Mouse (Mus musculus): ENCODE data around the gene Smap2.
A peak's percentile ranks its signal among the peaks of the same experiment; 100 is the strongest.

Gene Smap2

DNA sequence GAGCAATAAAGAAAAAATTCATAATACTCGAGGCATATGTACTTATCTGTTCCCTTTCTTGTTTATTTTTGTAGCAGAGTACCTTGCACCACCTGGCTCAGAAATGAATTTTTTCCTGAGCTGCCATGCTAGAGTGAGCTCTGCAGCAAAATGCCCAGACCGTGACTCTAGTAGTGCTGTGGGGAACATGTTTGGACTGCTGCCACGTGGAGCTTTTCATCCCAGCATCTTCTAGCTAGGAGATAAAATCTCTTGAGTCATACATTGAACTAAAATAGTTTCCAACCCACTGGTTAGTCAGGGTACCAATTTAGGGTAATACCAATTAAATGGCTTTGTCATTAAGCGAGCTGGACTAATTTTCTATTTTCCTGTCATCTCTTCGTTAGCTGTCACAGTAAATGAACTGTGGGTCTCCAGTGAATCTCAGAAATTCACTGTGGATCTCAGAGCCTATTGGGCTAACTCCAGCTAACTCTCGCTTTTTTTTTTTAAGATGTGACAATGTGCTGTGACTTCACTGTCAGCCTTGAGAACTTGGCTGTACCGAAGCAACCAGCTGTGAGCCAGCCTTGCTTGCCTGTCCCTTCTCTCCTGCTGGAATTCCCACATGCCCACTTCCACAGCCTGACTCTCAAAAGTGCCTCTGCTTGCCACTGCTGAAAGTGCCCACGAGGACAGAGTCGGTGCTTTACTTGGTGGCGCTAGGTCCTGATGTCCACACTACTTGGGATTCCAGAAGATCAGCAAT, 3.2 kb upstream of the Smap2 start:
- no peak for DNase-seq (ENCODE audit: low read depth, low spot score)

DNA sequence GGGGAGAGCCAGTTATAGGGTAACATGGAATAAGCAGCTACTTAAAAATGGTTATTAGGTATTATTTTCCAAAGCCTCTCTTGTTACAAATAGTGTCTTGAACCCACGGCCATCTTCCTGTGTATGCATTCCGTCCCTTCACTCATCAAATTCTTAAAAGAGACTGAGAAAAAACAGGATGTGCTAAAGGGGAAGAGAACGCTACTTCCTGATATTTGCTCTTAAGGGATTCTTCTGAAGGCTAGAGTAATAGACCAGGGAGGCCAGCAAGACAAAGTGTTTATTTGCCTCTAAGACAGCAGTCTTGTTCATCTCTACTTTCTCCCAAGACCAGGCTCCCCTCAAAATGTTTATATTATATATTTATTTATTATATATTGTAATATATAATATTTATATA, 1.2 kb upstream of the Smap2 start:
- DNase-seq (ENCODE audit: low read depth, low spot score), result no peak

DNA sequence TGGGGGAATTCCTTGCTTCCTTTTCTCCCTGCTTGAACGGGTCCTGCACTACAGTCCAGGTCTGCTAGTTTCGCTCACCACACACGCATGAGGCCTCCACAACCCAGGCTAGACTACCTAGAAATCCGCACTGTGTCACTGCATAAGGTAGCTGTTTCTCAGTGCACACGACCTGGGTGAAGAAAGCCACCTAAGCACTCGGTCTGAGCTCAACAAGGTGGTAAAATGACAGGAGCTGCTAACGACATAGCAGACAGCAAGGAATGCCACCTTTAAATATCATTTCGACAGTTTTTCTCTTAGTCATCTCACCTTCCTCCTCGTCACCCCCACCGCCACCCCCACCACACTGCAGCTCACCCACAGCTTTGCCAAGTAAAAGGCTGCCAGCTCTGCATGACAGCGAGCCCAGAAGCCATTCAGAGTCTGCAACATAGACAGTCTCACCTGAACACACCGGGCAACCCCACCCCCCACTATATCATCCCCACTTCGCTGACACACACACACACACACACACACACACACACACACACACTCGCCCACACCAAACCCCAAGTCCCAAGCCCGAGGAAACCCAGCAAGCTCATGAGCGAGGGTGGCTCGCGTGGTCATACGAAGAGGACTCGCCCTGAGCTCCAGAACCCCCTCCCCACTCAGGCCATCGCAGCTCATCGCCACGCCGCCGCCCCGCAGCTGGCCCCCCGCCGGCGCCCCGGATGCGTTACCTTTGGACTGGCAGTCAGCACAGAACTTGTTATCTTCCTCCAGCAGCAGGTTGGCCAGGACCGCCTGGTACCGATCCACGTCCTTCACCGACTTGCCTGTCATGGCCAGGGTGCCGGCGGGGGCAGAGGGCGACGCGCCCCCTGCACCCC, 787 bp downstream of the Smap2 start:
- DNase-seq (ENCODE audit: low read depth, low spot score), result peak; percentile 52

DNA sequence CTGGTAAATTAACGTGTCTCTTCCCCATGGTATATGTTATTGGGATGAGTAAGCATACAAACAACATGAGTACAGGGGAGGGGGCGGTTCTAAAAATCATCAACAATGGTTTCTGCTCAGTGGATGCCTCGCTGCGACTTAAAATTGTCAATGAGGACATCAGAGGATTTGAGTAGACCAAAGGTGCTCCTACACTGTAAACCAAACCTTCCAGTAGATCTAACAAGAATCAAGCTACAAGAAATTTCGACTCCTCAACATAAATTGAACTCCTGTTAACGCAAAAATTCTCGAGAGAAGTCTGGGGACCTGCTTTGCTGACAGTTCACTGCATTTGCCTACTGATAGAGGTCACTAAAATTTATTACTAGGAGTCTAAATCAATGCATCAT, 1.8 kb downstream of the Smap2 start:
- DNase-seq (ENCODE audit: low read depth, low spot score), result no peak

DNA sequence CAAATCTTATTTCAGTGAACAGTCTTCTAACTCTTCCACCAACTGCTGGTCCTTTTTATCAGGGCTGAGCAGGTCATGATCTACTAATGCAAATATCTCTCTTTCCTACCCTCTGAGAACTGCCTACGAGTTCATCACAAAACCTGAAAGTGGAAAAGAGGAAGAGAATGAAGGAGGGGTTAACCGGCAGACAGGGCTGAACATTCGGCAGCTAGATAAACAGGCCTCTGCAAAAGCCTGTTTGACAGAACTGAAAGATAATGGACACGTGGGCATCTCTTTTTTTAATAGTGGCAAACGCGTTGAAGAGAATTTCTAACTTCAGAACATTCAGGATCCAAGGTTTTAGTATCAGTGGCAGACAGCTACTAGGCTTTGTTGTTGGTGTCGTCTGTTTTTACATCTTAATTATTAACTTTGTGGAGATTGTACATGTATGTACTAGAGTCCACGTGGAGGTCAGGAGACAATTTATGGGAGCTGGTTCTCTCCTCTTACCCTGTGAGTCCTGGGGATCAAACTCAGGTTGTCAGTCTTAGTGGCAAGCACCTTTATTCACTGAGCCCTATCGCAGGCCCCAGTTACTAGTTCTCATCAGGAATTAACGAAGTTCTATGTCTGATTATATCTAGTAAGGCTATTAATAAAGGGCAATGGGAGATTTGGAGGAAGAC, 2.3 kb downstream of the Smap2 start:
- no peak for DNase-seq (ENCODE audit: low read depth, low spot score)

DNA sequence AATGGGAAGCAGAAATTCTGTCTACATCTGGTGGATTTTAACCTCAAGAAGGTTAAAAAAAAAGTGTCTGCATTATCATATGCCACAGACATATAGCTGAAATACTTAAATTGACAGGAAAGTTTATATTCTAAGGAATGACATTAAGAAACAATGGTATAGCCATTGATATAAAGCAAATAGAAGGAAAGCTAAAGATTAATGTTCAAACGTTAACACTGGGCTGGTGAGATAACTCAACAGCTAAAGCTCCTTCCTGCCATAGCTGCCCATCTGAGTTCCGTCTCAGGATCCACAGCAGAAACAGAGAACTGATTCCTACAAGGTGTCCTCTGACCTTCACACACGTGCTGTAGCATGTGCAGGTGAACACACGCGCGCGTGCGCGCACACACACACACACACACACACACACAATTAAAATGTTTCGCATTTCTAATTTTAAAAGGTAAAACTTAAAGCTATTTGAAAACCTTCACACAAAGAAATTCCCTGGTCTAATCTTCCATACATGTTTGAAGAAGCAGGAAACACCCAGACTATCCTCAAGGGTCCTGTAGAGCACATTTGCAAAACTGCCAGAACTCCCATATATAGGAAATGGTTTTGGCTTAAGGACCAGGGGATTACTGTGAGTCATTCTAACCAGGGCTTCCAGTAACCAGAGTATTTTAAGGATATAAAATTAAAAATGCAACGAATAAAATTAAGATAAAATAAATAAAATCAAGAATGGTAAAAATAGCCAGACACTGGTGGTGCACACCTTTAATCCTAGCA, 6.1 kb downstream of the Smap2 start:
- no peak for DNase-seq (ENCODE audit: low read depth, low spot score)

DNA sequence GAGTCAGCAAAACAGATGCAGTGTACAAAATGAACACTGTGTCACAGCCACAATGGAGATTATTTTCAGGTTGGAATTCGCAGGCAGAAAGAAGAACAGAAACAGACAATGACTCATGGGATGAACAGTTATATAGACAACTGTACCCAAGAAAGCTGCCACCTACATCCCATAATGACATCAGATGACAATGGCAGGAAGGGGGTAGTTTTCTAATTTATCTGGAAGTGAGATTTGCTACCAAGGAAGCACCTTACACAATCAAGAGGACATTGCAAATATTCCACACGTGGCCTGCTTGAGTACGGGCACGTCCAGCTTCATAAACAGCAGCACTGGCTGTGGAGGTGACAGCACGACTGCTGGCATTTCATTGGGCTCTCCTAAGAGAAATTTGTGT, 7.9 kb downstream of the Smap2 start:
- DNase-seq (ENCODE audit: low read depth, low spot score), result no peak

DNA sequence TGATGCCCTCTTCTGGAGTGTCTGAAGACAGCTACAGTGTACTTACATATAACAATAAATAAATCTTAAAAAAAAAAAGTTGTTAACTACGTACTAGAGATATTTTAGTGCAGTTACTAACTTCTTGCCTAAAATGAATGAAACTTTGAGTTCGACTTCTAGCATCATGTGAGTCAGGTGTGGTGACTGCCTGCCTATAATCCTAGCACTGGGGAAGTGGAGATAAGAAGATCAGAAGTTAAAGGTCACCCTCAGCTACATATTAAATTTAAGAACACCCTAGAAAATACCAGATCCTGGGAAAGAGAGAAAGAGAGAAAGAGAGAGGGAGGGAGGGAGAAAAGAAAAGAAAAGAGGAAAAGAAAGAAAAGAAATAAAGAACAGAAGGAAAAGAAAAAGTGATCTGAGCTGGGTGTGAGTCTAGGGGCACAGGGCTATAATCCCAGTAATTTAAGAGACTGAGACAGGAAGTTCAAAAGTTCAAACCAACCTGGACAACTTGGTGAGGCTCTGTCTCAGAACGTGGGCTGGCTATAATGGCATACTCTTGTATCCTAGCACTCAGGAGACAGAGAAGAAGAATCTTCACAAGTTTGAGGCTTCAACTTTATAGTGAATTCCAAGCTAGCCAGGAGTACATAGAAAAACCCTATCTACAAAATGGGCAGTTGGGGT, 8.8 kb downstream of the Smap2 start:
- no peak for DNase-seq (ENCODE audit: low read depth, low spot score)

DNA sequence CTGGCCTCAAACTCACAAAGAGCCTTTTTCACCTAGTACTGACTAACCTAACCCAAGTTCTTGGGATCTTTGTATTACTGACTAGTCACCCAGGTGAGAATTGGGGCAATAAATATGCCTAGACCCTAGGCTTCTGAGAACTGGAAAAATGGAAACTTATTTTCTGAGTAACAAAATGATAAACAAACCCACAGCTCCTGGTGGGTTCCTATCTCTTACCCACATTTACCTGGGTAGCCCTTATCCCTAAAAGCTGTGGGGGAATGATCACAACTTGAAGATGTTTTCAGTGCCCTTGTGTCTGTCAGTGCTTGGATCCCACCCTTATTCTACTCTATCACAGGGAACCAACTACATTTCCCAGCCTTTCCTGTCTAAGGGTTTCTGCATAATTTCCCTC, 10.0 kb downstream of the Smap2 start:
- no peak for DNase-seq (ENCODE audit: low read depth, low spot score)

DNA sequence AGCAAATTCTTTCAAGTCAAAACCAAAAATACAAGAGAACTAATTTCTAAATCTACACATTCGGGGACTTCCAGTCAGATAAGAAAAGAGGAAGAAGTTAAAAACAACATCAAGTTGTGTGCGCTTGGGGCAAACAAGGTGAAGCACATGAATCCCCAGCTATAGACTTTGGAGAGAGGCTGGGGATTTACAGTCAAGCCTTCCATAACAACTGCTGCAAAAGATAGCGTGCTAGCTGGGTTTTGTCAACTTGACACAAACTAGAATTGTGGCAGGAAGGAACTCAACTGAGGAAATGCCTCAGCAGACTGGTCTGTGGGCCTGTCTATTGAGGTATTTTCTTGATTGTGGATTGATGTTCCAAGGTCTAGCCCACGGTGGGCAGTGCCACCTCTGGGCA, 12.4 kb downstream of the Smap2 start:
- DNase-seq (ENCODE audit: low read depth, low spot score), result peak; percentile 51

DNA sequence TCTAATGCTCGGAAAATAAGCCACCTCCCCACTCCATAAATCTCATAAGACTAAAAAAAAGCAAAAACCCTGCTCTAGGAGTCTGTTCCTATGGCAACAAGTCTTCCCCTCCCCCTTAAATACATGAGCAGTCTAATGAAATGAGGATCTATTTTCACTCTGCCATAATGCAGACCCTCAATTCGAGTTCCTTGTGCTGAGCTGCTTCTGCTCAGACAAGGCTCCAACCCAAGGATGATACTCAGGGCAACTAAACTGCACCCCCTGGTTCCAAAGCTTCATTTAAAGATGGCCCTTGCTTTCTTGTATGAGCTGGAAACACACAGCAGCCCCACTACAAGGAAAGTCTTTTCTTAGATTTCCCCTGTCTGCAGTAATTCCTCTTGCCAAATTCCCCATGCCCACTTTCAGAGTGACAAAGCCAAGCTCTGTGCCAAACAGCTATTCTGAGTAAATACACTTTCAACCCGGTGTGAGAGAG, 13.4 kb downstream of the Smap2 start:
- DNase-seq (ENCODE audit: low read depth, low spot score), result no peak

DNA sequence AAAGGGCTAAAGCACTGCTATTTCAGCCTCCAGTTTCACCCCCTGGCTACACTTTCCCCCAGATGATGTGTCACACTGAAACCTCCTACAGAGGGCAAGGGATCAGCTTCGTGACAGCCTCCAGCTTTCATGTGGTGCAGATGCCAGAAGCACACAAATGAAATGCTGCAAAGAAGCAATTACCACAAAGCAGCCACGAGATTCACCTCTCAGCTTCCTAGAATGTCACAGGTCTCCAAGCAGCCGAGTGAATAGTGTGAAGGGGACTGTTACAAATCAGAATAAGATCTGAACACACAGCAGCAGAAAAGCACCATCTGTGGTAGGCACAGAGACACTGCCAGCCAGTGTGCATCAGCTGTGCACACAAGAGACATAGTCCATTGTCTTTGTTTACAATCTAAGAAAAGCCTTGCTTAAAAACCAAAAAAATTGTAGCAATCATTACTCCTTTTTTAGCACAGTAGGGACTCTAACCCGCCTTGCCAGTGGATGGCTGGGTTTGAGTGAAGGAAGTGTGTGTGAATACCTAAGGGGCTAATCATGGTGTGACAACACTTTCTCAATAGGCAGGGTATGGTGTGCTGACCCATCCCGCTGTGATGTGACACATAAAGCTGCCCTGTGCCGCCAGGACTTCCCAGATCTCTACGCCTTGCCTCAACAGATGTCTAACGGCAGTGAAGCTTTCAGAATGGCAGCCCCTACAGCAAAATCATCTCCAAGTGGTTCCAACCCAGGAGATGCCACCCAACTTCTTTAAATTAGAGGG, 14.5 kb downstream of the Smap2 start:
- peak; percentile 78 for DNase-seq (ENCODE audit: low read depth, low spot score)

DNA sequence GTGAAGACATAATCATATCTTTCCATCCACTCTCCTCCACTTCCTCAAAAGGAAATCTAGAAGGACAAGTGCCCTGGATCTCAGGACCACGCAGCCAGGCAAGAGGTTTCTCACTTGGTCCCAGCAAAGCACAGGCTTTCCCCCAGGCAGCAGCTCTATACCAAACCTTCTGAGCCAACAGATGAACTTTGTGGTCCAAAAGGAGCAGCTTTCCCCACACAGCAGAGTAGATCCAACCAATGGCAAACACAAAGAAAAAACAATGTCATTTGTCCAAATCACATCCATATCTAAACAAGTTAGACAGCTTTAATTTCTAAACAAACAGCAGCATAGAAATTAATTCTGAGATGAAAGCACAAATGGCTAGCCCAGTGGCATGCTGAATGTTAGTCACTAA, 15.4 kb downstream of the Smap2 start:
- DNase-seq (ENCODE audit: low read depth, low spot score), result no peak

DNA sequence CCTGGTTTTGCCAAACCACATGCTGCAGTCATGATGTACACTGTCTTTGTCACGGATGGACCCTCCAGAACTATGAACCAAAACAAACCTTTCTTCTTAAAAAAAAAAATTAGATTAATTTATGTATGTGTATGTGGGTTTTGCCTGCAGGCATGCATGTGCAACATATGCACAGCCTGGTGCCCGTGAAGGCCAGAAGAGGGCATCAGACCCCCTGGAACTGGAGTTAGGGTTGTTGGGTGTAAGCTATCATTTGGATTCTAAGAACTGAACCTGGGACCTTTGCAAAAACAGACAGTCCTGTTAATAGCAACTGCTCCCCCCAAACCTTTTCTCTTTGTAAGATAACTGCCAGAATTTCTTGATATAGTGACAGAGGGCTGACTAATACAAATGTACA, 16.0 kb downstream of the Smap2 start:
- no peak for DNase-seq (ENCODE audit: low read depth, low spot score)

DNA sequence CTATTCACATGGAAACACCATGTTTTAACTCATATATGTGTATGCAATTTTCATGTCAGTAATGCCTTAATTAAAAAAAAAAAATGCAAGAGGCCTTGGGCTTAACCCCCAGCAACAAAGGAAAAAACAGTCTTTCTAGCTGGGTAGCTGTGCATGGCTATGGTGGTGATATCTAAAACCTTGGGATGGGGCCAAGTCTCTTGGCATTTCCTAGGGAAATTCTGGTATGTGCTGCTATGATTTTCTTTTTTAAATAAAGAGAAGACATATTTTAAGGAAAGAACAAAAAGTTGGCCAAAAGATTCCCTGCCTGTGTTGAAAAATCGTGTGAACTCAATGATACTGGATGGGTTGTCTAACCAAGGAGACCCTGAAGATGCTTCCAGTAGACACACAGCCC, 21.1 kb downstream of the Smap2 start:
- no peak for DNase-seq (ENCODE audit: low read depth, low spot score)

DNA sequence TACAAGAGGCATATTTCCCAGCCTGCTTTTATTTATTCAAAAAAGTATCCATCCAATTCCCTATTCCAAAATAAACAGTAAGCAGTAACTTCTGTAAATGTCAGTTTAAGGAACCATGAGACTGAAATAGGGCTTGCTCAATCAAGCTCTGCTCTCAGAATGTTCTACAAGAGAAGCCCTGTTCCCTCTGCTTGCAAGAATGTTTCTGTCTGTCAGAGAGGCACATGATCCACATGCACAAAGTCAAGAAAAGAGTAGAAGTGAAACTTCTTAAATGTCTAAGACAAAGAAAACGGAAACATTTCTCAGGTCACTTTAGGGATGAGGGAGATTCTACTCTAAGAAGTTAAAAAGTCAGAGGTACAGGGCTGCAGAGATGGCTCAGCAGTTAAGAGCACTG, 24.0 kb downstream of the Smap2 start:
- DNase-seq (ENCODE audit: low read depth, low spot score), result no peak

DNA sequence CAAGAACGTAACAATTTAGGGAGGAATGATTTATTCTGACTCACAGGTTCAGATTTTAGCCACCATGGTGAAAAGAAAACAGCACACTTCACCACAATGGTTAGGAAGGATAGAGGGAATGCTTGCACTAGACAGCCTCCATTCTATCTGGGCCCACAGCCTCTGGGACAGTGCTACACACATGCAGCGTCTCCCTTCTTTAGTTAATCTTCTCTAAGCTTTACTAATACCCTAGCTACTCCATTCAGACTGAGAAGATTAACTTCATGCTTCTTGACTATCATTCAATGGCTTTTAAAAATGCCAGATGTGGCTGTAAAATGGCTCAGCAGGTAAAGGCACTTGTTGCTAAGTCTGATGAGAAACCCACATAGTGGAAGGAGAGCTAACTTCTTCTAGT, 24.8 kb downstream of the Smap2 start:
- DNase-seq (ENCODE audit: low read depth, low spot score), result no peak

DNA sequence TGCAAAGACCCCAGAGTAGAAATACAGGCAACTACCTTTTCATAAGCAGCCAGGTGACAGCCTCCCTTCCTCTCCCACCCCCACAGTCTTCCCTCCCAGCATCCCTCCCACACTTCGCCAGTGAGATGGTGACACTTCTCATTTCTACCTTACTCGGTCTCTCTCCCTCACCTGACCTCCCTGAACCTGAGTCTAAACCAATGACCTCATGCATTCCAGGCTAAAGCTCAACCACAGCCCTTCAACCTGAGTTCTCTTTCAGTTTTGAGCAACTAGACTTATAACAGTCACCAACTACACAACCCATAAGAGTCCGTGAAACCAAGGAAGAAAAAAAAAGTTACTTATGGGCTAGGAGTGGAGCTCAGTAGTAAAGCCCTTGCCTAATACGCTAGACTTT, 29.7 kb downstream of the Smap2 start:
- no peak for DNase-seq (ENCODE audit: low read depth, low spot score)

DNA sequence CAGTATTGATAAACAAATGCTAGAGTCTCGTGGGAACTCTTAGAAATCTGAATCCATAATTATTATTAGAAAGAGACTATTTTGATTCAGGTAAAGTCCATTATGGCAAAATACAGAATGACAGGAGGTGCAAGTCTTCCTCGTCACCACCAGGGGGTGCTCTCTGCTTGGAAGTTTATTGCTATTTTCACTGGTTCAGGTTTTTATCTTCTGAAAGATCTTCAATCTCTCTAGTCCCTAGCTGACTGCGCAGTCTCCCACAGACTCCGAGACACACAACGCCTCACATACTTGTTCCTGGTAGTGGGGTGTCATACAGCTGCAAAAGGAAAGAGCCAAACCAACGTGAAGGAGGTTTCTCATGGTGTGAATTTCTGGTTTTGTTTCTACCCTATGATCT, 30.6 kb downstream of the Smap2 start:
- peak; percentile 81 for DNase-seq (ENCODE audit: low read depth, low spot score)

DNA sequence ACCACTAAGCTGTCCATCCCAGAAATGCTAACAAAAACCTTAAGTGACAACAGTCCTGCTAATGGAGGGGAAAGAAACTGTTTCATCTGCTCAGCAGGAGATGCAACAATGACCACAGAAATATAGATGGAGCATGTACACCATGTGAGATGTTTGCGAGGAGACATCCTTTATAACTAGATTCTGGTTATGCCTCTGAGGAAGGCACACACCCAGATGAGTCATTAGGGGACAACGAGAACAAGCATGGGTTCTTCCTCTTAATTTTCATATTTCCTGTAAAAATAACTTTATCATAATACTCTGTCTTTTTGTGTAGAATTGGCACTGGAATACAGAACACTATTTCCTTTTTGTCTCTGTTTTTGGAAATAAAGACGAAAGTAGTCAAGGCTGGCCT, 38.8 kb downstream of the Smap2 start:
- peak; percentile 40 for DNase-seq (ENCODE audit: low read depth, low spot score)

DNA sequence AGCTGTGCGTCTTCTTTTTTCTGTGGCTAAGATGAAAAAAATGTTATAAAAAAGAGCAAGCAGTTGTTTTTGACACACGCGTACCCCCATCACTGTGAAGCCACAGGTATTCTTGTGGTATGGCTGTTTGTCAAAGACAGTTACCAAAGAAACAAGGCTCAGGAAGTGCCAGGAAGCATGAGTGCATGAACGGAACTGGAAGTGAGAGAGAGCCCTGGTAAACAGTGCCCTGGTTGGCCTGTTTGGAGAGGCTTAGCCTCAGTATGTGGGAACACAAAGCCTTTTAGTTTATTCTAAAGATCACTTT, 41.7 kb downstream of the Smap2 start:
- DNase-seq (ENCODE audit: low read depth, low spot score), result peak; percentile 88
